Mouse (Mus musculus) Muller cell, postnatal 12 days (primary cell): ENCODE results near the gene Chd9.
A peak's percentile ranks its signal among the peaks of the same experiment; 100 is the strongest.
"Not testable (repeated sequence)": the region's sequence is repeated elsewhere in the genome, so short reads cannot be mapped to it uniquely, and the experiment has no call there.

Experiments used
- DNase-seq: peaks from one replicate; pipeline ENCODE4 v3.0.0-alpha.2; 2015; ENCODE audit errors: inconsistent ontology term

The Chd9 gene

DNA sequence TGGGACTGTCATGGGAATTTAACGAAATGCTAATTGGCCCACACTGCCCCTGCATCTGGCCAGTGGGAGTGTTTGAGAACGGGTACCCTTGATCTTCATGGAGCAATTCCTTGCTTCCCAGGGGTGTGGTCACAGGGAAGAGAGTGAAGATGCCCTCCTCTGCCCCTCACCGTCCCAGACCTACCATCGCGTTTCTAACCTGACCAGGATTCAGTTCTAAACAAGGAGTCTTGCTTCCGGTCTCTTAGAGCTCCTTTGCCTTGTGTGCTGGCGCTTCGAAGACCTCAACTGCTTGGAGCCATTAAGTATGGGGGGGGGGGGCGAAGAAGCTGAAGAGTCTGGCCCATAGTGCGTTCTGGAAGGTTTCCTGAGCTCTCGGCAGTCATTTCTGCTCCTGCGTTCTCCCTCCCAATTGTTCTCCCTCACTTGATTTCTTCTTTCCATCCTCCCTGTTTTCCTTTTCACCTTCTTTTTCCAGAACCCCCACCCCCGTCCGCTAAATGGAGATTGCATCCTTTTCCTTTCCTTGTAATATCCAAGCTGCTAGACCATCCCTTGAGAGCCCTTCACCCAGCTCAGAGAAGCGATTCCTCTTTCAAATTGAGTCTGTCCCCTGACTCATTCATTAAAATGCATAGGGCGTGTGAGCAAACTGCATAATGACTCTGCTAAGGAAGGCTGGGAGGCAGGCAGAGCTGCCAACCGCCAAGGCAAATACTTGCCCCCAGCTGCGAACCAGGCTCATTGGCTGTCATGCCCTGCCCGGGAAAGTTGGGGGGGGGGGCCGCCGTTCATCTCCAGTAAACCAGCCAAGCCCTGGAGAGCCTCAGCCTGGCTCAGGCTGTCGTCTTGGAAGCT, 42.0 kb downstream of the Chd9 start:
- DNase-seq: peak; percentile 85

DNA sequence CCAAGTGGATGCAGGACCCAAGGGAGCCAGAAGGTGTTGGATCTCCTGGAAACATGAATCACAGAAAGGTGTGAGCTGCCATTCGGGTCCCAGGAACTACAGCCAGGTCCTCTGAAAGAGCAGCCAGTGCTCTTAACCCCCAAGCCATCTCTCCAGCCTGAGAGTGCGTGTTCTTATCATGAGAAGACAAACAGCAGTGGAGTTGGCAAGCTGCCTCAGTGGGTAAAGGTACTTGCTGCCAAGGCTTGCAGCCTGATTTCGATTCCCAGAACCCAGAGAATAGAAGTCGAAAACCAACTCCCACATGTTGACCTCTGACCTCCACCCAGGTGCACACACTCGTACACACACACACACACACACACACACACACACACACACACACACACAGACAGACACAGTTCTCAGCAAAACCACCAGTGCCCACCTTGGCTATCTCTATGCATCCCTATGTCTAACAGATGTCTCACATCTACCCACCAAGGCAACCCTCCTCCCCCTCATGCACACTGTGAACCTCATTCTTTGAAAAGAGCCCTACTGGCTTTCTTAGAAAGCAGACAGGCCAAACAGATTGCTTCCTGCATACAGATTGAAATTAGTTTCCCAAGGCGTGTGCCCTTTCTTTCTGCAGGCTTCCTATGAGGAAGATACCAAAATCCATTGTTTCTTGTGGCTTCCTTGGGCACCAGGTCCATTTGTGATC, 43.4 kb downstream of the Chd9 start:
- no peak for DNase-seq

GRCm38 (mm10) chr8:90873051-90873450, 44.9 kb downstream of the Chd9 start:
- DNase-seq: no peak

DNA sequence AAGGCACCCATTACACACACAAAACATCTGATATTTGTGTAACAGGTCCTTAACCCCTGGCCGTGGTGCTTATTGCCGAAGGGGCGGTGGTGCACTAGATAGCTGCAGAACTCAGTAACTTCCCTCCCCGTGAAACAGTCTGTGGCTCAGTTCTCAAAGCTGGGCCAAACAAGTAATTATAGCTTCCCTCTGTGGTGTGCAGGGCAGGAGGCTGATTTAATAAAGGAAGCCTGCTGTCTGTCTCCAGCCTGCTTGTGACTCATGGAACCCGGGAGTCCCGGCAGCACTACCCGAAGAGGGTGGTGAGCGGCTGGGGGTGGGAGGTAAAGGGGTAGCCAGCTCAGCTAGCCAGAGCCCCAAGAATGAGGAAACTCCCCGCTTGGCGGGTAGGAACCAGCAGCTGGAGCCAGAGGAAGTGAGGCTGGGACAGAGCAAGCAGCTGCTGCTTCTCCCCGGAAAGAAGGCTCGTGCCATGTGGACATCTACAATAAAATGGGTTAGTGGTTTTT, 48.1 kb downstream of the Chd9 start:
- peak; percentile 94 for DNase-seq

DNA sequence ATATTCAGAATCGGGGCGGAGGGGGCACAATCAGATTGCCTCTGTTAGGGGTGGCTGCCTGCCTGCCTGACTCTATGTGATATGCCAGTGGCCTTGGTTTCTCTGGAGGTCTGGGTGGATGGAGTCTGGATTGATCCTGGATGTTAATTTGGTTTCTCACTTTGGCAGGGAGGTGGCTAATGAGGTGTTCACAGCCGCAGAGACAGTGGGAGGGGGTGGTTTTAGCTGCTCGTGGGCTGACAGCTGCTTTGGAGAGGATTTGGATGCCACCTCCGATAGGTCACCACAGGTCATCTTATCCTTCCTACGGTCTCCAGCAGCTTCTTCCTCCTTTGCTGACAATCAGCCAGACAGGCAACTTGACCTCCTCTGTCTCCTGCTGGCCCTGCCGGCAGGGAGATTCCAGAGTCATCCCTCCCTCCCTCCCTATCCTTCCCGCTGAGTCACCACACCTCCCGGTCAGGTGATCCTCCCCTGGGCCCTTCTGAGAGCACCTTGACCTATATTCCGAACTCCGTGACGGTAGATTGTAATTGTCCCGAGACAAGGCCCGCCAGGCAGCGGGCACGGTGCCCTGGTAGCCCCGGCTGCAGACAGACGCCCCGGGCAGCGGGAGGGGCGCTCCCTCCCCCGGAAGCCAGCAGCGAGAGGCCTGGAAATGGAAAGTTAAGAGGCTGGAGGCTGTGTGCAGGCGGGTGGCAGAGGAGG, 48.7 kb downstream of the Chd9 start:
- peak; percentile 93 for DNase-seq

GRCm38 (mm10) chr8:90877430-90877975, 49.4 kb downstream of the Chd9 start:
- no peak for DNase-seq

GRCm38 (mm10) chr8:90878551-90878950, 50.4 kb downstream of the Chd9 start:
- DNase-seq: no peak

- DNase-seq: no peak
These were observed 51.9 kb downstream of the Chd9 start for GRCm38 (mm10) chr8:90880041-90880440.

- DNase-seq: no peak
These were observed 53.0 kb downstream of the Chd9 start for GRCm38 (mm10) chr8:90881181-90881580.

DNA sequence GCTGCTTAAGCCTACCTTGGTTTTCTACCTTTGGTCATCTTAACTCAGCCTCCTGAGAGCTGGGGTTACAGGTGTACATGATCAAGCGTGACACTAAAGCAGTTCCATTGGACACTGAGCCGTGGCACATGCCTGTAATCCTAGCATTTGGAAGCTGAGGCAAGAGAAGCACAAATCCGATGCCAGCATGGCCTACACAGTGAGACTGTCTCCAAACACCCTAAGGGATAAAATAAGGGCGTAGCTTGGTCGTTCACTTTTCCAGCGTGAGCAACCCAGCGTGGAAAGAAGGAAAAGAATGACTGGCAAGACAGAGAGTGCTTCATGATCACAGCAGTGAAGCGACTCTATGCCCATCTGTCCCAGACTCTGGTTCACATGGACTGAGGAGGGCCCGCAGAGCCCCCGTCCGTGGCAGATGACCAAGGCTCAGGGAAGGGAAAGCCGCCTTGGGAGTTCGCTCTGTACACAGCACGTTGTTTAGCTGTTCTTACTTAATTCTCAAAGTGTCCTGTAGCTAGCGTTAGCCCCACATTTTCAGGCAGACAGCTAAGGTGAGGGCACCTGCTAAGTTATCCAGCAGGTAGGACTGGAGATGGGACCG, 54.0 kb downstream of the Chd9 start:
- DNase-seq: no peak

DNA sequence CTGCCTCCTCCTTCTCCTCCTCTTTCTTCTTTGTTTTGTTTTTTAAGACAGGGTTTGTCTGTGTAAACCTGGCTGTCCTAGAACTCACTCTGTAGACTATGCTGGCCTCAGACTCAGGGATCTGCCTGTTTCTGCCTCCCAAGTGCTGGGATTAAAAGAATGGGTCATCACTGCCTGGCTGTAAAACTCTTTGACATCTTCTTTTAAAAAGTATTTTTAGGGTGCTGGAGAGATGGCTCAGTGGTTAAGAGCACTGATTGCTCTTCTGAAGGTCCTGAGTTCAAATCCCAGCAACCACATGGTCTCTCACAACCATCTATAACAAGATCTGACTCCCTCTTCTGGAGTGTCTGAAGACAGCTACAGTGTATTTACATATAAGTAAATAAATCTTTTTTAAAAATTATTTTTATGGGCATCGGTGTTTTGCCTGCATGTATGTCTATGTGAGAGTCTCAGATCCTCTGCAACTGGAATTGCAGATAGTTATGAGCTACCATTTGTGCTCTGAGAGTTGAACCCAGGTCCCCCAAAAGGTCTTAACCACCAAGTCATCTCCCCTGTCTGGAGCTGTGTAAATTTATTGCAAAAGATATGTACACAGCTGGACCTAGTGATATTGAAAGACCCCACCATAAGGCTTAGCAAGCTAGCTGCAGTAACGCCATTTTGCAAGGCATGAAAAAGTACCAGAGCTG, 57.7 kb downstream of the Chd9 start:
- DNase-seq: no peak

GRCm38 (mm10) chr8:90886369-90886712, 58.2 kb downstream of the Chd9 start:
- DNase-seq: not testable (repeated sequence)

DNA sequence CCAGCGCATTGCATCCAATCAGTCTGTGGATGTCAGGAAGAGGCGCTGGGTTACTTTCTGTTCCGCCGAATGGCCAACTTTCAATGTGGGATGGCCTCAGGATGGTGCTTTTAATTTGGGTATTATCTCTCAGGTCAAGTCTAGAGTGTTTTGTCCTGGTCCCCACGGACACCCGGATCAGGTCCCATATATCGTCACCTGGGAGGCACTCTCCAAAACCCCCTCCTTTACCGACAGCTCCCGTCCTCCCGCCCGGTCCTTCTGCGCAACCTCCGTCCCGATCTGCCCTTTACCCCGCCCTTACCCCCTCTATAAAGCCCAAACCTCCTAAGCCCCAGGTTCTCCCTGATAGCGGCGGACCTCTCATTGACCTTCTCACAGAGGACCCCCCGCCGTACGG, 59.2 kb downstream of the Chd9 start:
- DNase-seq: not testable (repeated sequence)

- DNase-seq: no peak
These were observed 63.9 kb downstream of the Chd9 start for GRCm38 (mm10) chr8:90891872-90892578.

- DNase-seq: no peak
These were observed 64.4 kb downstream of the Chd9 start for GRCm38 (mm10) chr8:90892579-90892919.

DNA sequence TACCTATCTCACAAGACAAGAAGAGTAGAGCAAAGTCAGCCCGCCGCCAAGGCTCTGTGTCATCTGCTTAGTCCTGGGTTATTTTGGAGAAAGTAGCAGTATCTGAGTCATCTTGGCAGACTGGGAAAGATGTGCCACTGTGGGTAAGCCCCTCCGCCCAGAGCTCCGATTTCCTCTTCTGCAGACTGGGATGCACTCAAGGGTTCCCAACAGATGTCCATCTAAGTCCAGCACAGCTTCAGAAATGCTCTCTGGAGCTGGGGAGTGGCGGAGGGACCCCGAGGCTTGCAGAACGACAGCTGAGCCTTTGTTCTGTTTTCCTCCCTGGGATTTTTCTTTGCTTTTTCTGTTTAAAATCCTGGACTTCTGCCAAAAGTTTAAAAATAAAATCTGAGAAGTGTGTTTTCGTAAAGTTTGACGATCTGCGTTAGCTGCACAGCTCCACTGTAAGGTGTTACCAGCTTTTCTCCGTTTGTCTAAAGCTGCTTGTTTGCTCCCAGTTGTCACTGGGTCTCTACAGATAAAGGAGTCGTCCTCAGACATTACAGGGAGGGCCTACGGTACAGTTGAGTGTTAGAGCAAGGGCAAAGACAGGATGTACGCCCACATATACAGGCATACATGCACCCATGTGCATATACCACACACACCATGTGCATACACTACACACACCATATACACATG, 66.2 kb downstream of the Chd9 start:
- DNase-seq: peak; percentile 39

DNA sequence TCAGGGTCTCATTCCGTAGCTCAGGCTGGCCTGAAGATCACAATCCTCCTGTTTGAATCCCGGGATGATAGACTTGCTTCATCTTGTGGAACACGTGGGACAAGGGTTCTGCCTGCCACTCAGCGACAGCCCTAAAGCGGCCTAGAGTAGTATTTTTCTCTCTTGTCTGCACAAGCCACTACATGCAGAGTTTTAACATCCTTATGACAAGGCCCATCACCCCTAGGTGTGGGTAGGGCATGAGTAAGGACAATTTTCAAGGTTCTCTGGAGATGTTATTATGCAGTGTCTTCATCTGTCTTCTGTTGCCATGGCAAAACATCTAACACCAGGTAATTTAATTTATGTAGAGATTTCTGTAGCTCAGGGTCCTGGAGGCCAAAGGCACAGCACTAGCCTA, 69.2 kb downstream of the Chd9 start:
- DNase-seq: no peak

GRCm38 (mm10) chr8:90898578-90898977, 70.4 kb downstream of the Chd9 start:
- DNase-seq: no peak

DNA sequence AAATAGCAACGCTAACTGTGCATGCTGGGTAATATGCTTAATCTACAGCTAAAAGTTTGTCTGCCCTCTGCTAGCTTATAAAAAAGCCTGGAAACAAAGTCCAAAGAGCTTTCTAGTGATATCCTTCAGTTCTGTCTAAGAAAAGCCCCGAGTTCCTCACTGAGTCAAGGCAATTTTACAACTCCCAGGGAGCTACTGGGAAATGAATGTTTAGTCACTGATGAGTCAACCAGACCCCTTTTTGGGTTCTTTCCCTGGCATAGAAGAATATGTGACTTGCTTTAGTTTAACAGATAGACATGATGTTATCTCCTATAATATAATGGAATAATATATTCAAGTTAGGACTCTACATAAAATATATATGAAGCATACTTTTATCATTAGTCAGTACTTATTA, 73.8 kb downstream of the Chd9 start:
- DNase-seq: no peak

DNA sequence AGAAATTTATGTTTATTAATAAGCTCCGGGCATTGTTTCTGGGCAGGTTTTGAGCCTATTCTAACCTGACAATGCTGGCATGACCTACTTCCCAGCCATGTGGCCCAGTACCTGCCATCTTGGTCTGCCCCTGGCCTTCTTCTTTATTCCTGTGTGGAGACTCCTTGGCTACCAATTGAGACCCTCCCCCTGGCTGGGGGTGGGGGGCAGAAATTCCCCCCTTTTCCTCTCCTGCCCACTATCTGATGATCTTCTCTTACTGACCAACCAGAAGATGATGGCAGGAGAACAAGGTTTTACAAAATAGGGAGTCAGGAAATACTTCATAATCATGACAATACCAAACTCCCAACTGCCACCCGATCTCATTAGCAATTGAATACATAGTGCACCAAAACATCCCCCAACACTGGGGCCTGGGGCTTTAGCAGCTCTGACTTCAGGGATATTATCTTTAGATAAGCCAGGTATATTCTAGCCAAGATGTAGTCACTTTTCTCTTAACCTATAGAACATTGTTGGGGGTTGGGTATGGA, 76.1 kb downstream of the Chd9 start:
- no peak for DNase-seq
